Mouse (Mus musculus): Measurements from ENCODE around the gene Lrmp. TPM values are rescaled to one million over a fixed set of nuclear protein-coding genes. Genes with fewer than 3 reads are reported as not detected.

The Lrmp gene
- total RNA-seq (2014; fragmentation: Nextera tagmentation) (not detected in 2 replicates), total RNA-seq (2017) (0.05 and 0.17 TPM in 2 replicates), polyA plus RNA-seq (2012) (0.04 TPM in 1 of 2 replicates, not detected in the other)

GRCm38 (mm10) chr6:145115476-145116097, at the start of gene Lrmp:
Lrmp (plus strand) TSS chr6:145115653.
- peaks cover 49% of the 10 kb centered on the region for H3K9me3 ChIP-seq (replicated peaks)
- H3K36me3 ChIP-seq (replicated peaks), result no peaks in the 10 kb centered on the region
- H3K4me3 ChIP-seq (ENCODE audit: low read depth, low read length), result no peak within 1 kb of the TSS
- no peak for ATAC-seq (ENCODE audit: extremely low read depth, insufficient number of reproducible peaks, low FRiP score, poor library complexity, severe bottlenecking)
- no peak for DNase-seq (ENCODE audit: low spot score)
- H3K4me1 ChIP-seq (ENCODE audit: insufficient read depth, low read depth, low read length), result no peaks in the 10 kb centered on the region
- TF ChIP-seq GATA1 (IDR thresholded peaks at IDR 0.05; ENCODE audit: borderline replicate concordance, low read length) (no peak), POLR2AphosphoS5 (IDR thresholded peaks at IDR 0.05; ENCODE audit: insufficient replicate concordance, low read depth, low read length) (no peak), TAL1 (conservative IDR thresholded peaks at IDR 0.05; ENCODE audit: low read depth, low read length) (no peak), GATA2 (IDR thresholded peaks at IDR 0.05; ENCODE audit: borderline replicate concordance, low read depth, low read length) (no peak)
- H3K27me3 ChIP-seq (ENCODE audit: insufficient read depth, low read length), result no peaks in the 10 kb centered on the region

- no peaks in the 10 kb centered on the region for H3K4me1 ChIP-seq (ENCODE audit: insufficient read depth, low read depth, low read length)
- H3K9me3 ChIP-seq (replicated peaks), result peaks cover 40% of the 10 kb centered on the region
- ATAC-seq (ENCODE audit: extremely low read depth, insufficient number of reproducible peaks, low FRiP score, poor library complexity, severe bottlenecking) (no peak), DNase-seq (ENCODE audit: low spot score) (no peak)
- H3K4me3 ChIP-seq (ENCODE audit: low read depth, low read length), result no peak overlapping the region
- TF ChIP-seq GATA1 (IDR thresholded peaks at IDR 0.05; ENCODE audit: borderline replicate concordance, low read length), result no peak
- TF ChIP-seq TAL1 (conservative IDR thresholded peaks at IDR 0.05; ENCODE audit: low read depth, low read length), result no peak
- TF ChIP-seq CTCF (IDR thresholded peaks at IDR 0.05; ENCODE audit: low read depth, low read length), result no peak
- no peak for TF ChIP-seq GATA2 (IDR thresholded peaks at IDR 0.05; ENCODE audit: borderline replicate concordance, low read depth, low read length)
- no peak for TF ChIP-seq POLR2AphosphoS5 (IDR thresholded peaks at IDR 0.05; ENCODE audit: insufficient replicate concordance, low read depth, low read length)
- no peaks in the 10 kb centered on the region for H3K36me3 ChIP-seq (replicated peaks)
- H3K27me3 ChIP-seq (ENCODE audit: insufficient read depth, low read length), result no peaks in the 10 kb centered on the region
These were observed 49.0 kb upstream of the Lrmp start for GRCm38 (mm10) chr6:145066416-145066815.

DNA sequence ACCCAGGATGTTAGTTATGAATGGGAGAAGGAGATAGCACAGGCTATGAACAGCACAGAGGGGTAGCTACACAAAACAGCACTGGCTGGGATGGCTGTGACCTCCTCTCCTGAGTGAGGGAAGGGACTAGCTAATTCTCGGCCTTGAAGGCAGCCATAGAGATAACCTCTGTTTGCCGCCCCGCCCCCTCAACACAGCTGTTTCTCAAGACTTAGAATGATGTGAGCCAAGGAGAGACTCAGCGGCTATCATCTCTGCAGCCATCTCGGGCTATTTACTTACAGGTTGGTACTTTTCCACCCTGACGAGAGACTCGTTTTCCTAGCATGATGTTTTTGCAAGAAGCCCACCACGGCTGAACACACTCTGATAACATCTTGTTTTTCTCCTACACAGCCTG, 47.8 kb upstream of the Lrmp start:
- Histone ChIP-seq H3K36me3 (replicated peaks) (no peaks in the 10 kb centered on the region), H3K4me1 (ENCODE audit: insufficient read depth, low read depth, low read length) (no peaks in the 10 kb centered on the region), H3K9me3 (replicated peaks) (peaks cover 47% of the 10 kb centered on the region), H3K4me3 (ENCODE audit: low read depth, low read length) (no peak overlapping the region), H3K27me3 (ENCODE audit: insufficient read depth, low read length) (no peaks in the 10 kb centered on the region)
- TF ChIP-seq TAL1 (conservative IDR thresholded peaks at IDR 0.05; ENCODE audit: low read depth, low read length) (no peak), CTCF (IDR thresholded peaks at IDR 0.05; ENCODE audit: low read depth, low read length) (no peak), POLR2AphosphoS5 (IDR thresholded peaks at IDR 0.05; ENCODE audit: insufficient replicate concordance, low read depth, low read length) (no peak), GATA2 (IDR thresholded peaks at IDR 0.05; ENCODE audit: borderline replicate concordance, low read depth, low read length) (no peak)
- no peak for ATAC-seq (ENCODE audit: extremely low read depth, insufficient number of reproducible peaks, low FRiP score, poor library complexity, severe bottlenecking)
- DNase-seq (ENCODE audit: low spot score), result no peak

- Histone ChIP-seq H3K36me3 (replicated peaks) (no peaks in the 10 kb centered on the region), H3K9me3 (replicated peaks) (peaks cover 48% of the 10 kb centered on the region), H3K4me1 (ENCODE audit: insufficient read depth, low read depth, low read length) (no peaks in the 10 kb centered on the region), H3K27me3 (ENCODE audit: insufficient read depth, low read length) (no peaks in the 10 kb centered on the region), H3K4me3 (ENCODE audit: low read depth, low read length) (no peak overlapping the region)
- DNase-seq (ENCODE audit: low spot score) (no peak), ATAC-seq (ENCODE audit: extremely low read depth, insufficient number of reproducible peaks, low FRiP score, poor library complexity, severe bottlenecking) (no peak)
- TF ChIP-seq CTCF (IDR thresholded peaks at IDR 0.05; ENCODE audit: low read depth, low read length), result no peak
- no peak for TF ChIP-seq GATA2 (IDR thresholded peaks at IDR 0.05; ENCODE audit: borderline replicate concordance, low read depth, low read length)
- no peak for TF ChIP-seq GATA1 (IDR thresholded peaks at IDR 0.05; ENCODE audit: borderline replicate concordance, low read length)
- no peak for TF ChIP-seq POLR2AphosphoS5 (IDR thresholded peaks at IDR 0.05; ENCODE audit: insufficient replicate concordance, low read depth, low read length)
- TF ChIP-seq TAL1 (conservative IDR thresholded peaks at IDR 0.05; ENCODE audit: low read depth, low read length), result no peak
These were observed 46.1 kb upstream of the Lrmp start for GRCm38 (mm10) chr6:145069397-145069796.

GRCm38 (mm10) chr6:145069921-145070320, 45.5 kb upstream of the Lrmp start:
- TF ChIP-seq CTCF (IDR thresholded peaks at IDR 0.05; ENCODE audit: low read depth, low read length) (no peak), GATA2 (IDR thresholded peaks at IDR 0.05; ENCODE audit: borderline replicate concordance, low read depth, low read length) (no peak), POLR2AphosphoS5 (IDR thresholded peaks at IDR 0.05; ENCODE audit: insufficient replicate concordance, low read depth, low read length) (no peak)
- H3K4me1 ChIP-seq (ENCODE audit: insufficient read depth, low read depth, low read length), result no peaks in the 10 kb centered on the region
- no peaks in the 10 kb centered on the region for H3K27me3 ChIP-seq (ENCODE audit: insufficient read depth, low read length)
- H3K9me3 ChIP-seq (replicated peaks), result peaks cover 46% of the 10 kb centered on the region
- no peaks in the 10 kb centered on the region for H3K36me3 ChIP-seq (replicated peaks)
- DNase-seq (ENCODE audit: low spot score) (no peak), ATAC-seq (ENCODE audit: extremely low read depth, insufficient number of reproducible peaks, low FRiP score, poor library complexity, severe bottlenecking) (no peak)
- H3K4me3 ChIP-seq (ENCODE audit: low read depth, low read length), result no peak overlapping the region

GRCm38 (mm10) chr6:145074461-145074860, 41.0 kb upstream of the Lrmp start:
- TF ChIP-seq POLR2AphosphoS5 (IDR thresholded peaks at IDR 0.05; ENCODE audit: insufficient replicate concordance, low read depth, low read length) (no peak), CTCF (IDR thresholded peaks at IDR 0.05; ENCODE audit: low read depth, low read length) (no peak), TAL1 (conservative IDR thresholded peaks at IDR 0.05; ENCODE audit: low read depth, low read length) (no peak), GATA1 (IDR thresholded peaks at IDR 0.05; ENCODE audit: borderline replicate concordance, low read length) (no peak), GATA2 (IDR thresholded peaks at IDR 0.05; ENCODE audit: borderline replicate concordance, low read depth, low read length) (no peak)
- Histone ChIP-seq H3K9me3 (replicated peaks) (peaks cover 50% of the 10 kb centered on the region), H3K36me3 (replicated peaks) (no peaks in the 10 kb centered on the region), H3K4me1 (ENCODE audit: insufficient read depth, low read depth, low read length) (no peaks in the 10 kb centered on the region), H3K4me3 (ENCODE audit: low read depth, low read length) (no peak overlapping the region), H3K27me3 (ENCODE audit: insufficient read depth, low read length) (no peaks in the 10 kb centered on the region)
- DNase-seq (ENCODE audit: low spot score) (no peak), ATAC-seq (ENCODE audit: extremely low read depth, insufficient number of reproducible peaks, low FRiP score, poor library complexity, severe bottlenecking) (no peak)
